Mouse (Mus musculus) stomach, embryonic 16.5 days (tissue): ENCODE measurements around the gene Slc25a12. TPM values are rescaled to one million over a fixed set of nuclear protein-coding genes. Genes with fewer than 3 reads are reported as not detected.
A peak's percentile ranks its signal among the peaks of the same experiment; 100 is the strongest.

Experiments
- ATAC-seq: fragments of 200-750 bp; cut with Nextera tagmentation; 2 replicates; pipeline ENCODE4 v1.8.0; 2017; ENCODE audit warnings: moderate number of reproducible peaks, moderate TSS enrichment; ENCODE audit not compliant: insufficient read depth, low FRiP score
- H3K27ac ChIP-seq: fragments of 300-500 bp; sonication (generic); 2 replicates; pipeline ENCODE4 v1.5.1; 2014; ENCODE audit warnings: low read length
- H3K27me3 ChIP-seq: fragments of 300-500 bp; sonication (generic); 2 replicates; pipeline ENCODE4 v1.6.1; 2014; ENCODE audit warnings: low read length, control low read depth, mixed read lengths; ENCODE audit not compliant: control insufficient read depth, insufficient read depth
- H3K36me3 ChIP-seq: fragments of 300-500 bp; sonication (generic); 2 replicates; pipeline ENCODE4 v1.6.1; 2014; ENCODE audit warnings: low read length; ENCODE audit not compliant: control insufficient read depth, insufficient read depth
- H3K4me1 ChIP-seq: fragments of 300-500 bp; sonication (generic); 2 replicates; pipeline ENCODE4 v1.6.1; 2014; ENCODE audit warnings: low read length, control low read depth, mixed read lengths; ENCODE audit not compliant: control insufficient read depth, insufficient read depth
- H3K4me2 ChIP-seq: fragments of 300-500 bp; sonication (generic); 2 replicates; pipeline ENCODE4 v1.6.1; 2014; ENCODE audit warnings: low read depth, low read length, mixed read lengths
- H3K4me3 ChIP-seq: fragments of 300-500 bp; sonication (generic); replicated peaks from 2 replicates; pipeline ENCODE4 v1.5.1; 2014; ENCODE audit warnings: mild to moderate bottlenecking, low read length
- H3K9ac ChIP-seq: fragments of 300-500 bp; sonication (generic); 2 replicates; pipeline ENCODE4 v1.6.1; 2014; ENCODE audit warnings: low read length
- H3K9me3 ChIP-seq: fragments of 300-500 bp; sonication (generic); replicated peaks from 2 replicates; pipeline ENCODE4 v1.6.1; 2016; ENCODE audit warnings: low read length, control low read depth; ENCODE audit not compliant: control insufficient read depth
- WGBS: fragments of 180-500 bp; shearing (Covaris S2); extraction: QIAGEN DNeasy Blood & Tissue Kit; methylation state at CpG from one replicate; pipeline ENCODE4 v1.1.7; 2014; 5-methylcytosine and 5-hydroxymethylcytosine counted together
- polyA plus RNA-seq: library from polyadenylated mRNA; unstranded; fragments of >200 nt; fragmentation: Nextera tagmentation; extraction: Ambion mirVana; gene quantifications from 2 replicates; pipeline ENCODE4 v1.2.1, GENCODE M21; 2015

Gene Slc25a12
- polyA plus RNA-seq, 1 experiment from 2014 or later = 43.6 TPM

- ATAC-seq = no peak
- Histone ChIP-seq H3K36me3 (no peaks in the 10 kb centered on the region), H3K27me3 (no peaks in the 10 kb centered on the region), H3K4me1 (no peaks in the 10 kb centered on the region), H3K9me3 (no peaks in the 10 kb centered on the region), H3K27ac (no peak overlapping the region), H3K9ac (no peak overlapping the region), H3K4me3 (no peak overlapping the region), H3K4me2 (no peak overlapping the region)
- 49% methylated on average over 3 of the region's 3 CpGs for WGBS
Measured at GRCm38 (mm10) chr2:71304821-71305220, 62.7 kb downstream of the Slc25a12 start.

- Histone ChIP-seq H3K9ac (no peak overlapping the region), H3K4me1 (no peaks in the 10 kb centered on the region), H3K9me3 (no peaks in the 10 kb centered on the region), H3K36me3 (no peaks in the 10 kb centered on the region), H3K4me3 (no peak overlapping the region), H3K27me3 (no peaks in the 10 kb centered on the region), H3K27ac (no peak overlapping the region), H3K4me2 (no peak overlapping the region)
- peak; percentile 62; the same call in 1 of the 2 replicates for ATAC-seq
Measured at GRCm38 (mm10) chr2:71303221-71303620, 64.3 kb downstream of the Slc25a12 start.

- H3K27ac ChIP-seq = no peak overlapping the region
Measured at GRCm38 (mm10) chr2:71302156-71302663, 65.3 kb downstream of the Slc25a12 start.

GRCm38 (mm10) chr2:71298729-71299128, 68.8 kb downstream of the Slc25a12 start:
- Histone ChIP-seq H3K4me2 (no peak overlapping the region), H3K4me1 (no peaks in the 10 kb centered on the region), H3K27me3 (no peaks in the 10 kb centered on the region), H3K9ac (no peak overlapping the region), H3K9me3 (no peaks in the 10 kb centered on the region), H3K4me3 (no peak overlapping the region), H3K27ac (no peak overlapping the region), H3K36me3 (no peaks in the 10 kb centered on the region)
- WGBS = 93% methylated on average over 1 of the region's 1 CpGs
- ATAC-seq = no peak

More at GRCm38 (mm10) chr2:71302156-71302663, 65.3 kb downstream of the Slc25a12 start:
- no peak overlapping the region for H3K9ac ChIP-seq
- no peak overlapping the region for H3K4me2 ChIP-seq
- H3K9me3 ChIP-seq = no peaks in the 10 kb centered on the region
- H3K27me3 ChIP-seq = no peaks in the 10 kb centered on the region
- H3K4me3 ChIP-seq = no peak overlapping the region
- 66% methylated on average over 3 of the region's 3 CpGs for WGBS
- H3K36me3 ChIP-seq = no peaks in the 10 kb centered on the region
- no peak for ATAC-seq
- no peaks in the 10 kb centered on the region for H3K4me1 ChIP-seq

GRCm38 (mm10) chr2:71297501-71297900, 70.0 kb downstream of the Slc25a12 start:
- no peaks in the 10 kb centered on the region for H3K27me3 ChIP-seq
- H3K27ac ChIP-seq = no peak overlapping the region
- H3K4me3 ChIP-seq = no peak overlapping the region
- 59% methylated on average over 1 of the region's 1 CpGs for WGBS
- H3K36me3 ChIP-seq = no peaks in the 10 kb centered on the region
- no peak overlapping the region for H3K4me2 ChIP-seq
- no peak for ATAC-seq
- no peaks in the 10 kb centered on the region for H3K9me3 ChIP-seq
- H3K4me1 ChIP-seq = no peaks in the 10 kb centered on the region
- H3K9ac ChIP-seq = no peak overlapping the region

GRCm38 (mm10) chr2:71295844-71296243, 71.7 kb downstream of the Slc25a12 start:
- Histone ChIP-seq H3K9ac (no peak overlapping the region), H3K4me3 (no peak overlapping the region), H3K9me3 (no peaks in the 10 kb centered on the region), H3K36me3 (no peaks in the 10 kb centered on the region), H3K27me3 (no peaks in the 10 kb centered on the region), H3K4me2 (no peak overlapping the region), H3K4me1 (no peaks in the 10 kb centered on the region), H3K27ac (no peak overlapping the region)
- WGBS = 79% methylated on average over 12 of the region's 12 CpGs
- ATAC-seq = no peak

GRCm38 (mm10) chr2:71294489-71294888, 73.1 kb downstream of the Slc25a12 start:
- Histone ChIP-seq H3K9ac (no peak overlapping the region), H3K36me3 (no peaks in the 10 kb centered on the region), H3K4me2 (no peak overlapping the region), H3K27ac (no peak overlapping the region), H3K27me3 (no peaks in the 10 kb centered on the region), H3K4me1 (no peaks in the 10 kb centered on the region; the same call in 1 of the 2 replicates), H3K9me3 (no peaks in the 10 kb centered on the region), H3K4me3 (no peak overlapping the region)
- WGBS = 23% methylated on average over 7 of the region's 7 CpGs
- no peak for ATAC-seq

GRCm38 (mm10) chr2:71293983-71294382, 73.6 kb downstream of the Slc25a12 start:
- Histone ChIP-seq H3K4me1 (no peaks in the 10 kb centered on the region; the same call in 1 of the 2 replicates), H3K4me3 (no peak overlapping the region), H3K27ac (no peak overlapping the region), H3K36me3 (no peaks in the 10 kb centered on the region), H3K9me3 (no peaks in the 10 kb centered on the region), H3K9ac (no peak overlapping the region), H3K27me3 (no peaks in the 10 kb centered on the region), H3K4me2 (no peak overlapping the region)
- 71% methylated on average over 3 of the region's 3 CpGs for WGBS
- ATAC-seq = no peak

GRCm38 (mm10) chr2:71291566-71291965, 76.0 kb downstream of the Slc25a12 start:
- Histone ChIP-seq H3K36me3 (no peaks in the 10 kb centered on the region), H3K27me3 (no peaks in the 10 kb centered on the region), H3K4me3 (no peak overlapping the region), H3K9ac (no peak overlapping the region), H3K4me1 (no peaks in the 10 kb centered on the region; the same call in 1 of the 2 replicates), H3K27ac (no peak overlapping the region), H3K4me2 (no peak overlapping the region), H3K9me3 (no peaks in the 10 kb centered on the region)
- 56% methylated on average over 5 of the region's 5 CpGs for WGBS
- ATAC-seq = no peak
